In the genomic region with DNA sequence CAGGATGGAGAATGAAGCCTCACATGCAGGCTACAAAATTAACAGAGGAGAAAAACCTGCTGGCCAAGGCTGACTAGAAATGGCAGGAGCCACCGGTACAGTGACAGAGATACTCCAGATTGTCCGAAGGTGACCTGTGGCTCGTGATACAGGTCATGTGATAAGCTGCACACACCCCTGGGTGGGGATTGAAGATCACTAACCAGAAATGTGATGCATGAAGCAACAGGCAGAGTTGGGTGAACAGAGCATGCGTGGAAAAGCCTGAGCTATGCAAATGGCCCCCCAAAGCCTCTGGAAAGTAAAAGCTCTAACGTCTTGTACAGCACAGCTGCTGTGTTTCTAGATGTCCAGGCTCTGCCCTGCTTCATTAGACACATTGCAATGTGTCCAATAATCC, we compare ENCODE assay signal across 25 mouse cellular contexts. TPM values are rescaled to one million over a fixed set of nuclear protein-coding genes. Genes with fewer than 3 reads are reported as not detected.
DNase-seq lines count a peak whose midpoint lies in the region; ATAC-seq and TF ChIP-seq lines count a peak whose summit lies in the region.
"Had no signal": no experiment of that assay in that cellular context is flagged by ENCODE, and none has a peak within 500 bp of the region (broad histone marks: within the 10 kb centered on the region; RNA-seq: fewer than 3 reads in every experiment).

No protein-coding gene starts in this region.

- peaks cover 3% of the 10 kb centered on the region; the same call in 1 of the 2 replicates for H3K27me3 ChIP-seq in kidney, embryonic 16.5 days (ENCODE audit: insufficient read depth, low read length)
- H3K27me3 ChIP-seq in spleen, adult 2 months (ENCODE audit: control insufficient read depth, insufficient read depth, low read length): no peaks in the 10 kb centered on the region
- H3K27me3 ChIP-seq: embryonic facial prominence, embryonic 15.5 days had no signal

- no peaks in the 10 kb centered on the region for H3K36me3 ChIP-seq in kidney, embryonic 16.5 days (ENCODE audit: insufficient read depth, low read length)
- H3K36me3 ChIP-seq in spleen, adult 2 months (ENCODE audit: control insufficient read depth, insufficient read depth, low read length): no peaks in the 10 kb centered on the region
- H3K36me3 ChIP-seq: embryonic facial prominence, embryonic 15.5 days; hindbrain, embryonic 12.5 days; midbrain, embryonic 10.5 days had no signal

- no peak for TF ChIP-seq POLR2A in spleen, adult 2 months (IDR thresholded peaks at IDR 0.05; ENCODE audit: low read depth, low read length)

- H3K4me3 ChIP-seq in kidney, embryonic 16.5 days (ENCODE audit: low read length): no peak overlapping the region
- H3K4me3 ChIP-seq in spleen, adult 2 months (ENCODE audit: extremely low read depth, insufficient read depth, insufficient read length): no peak overlapping the region
- H3K4me3 ChIP-seq: embryonic facial prominence, embryonic 15.5 days; hindbrain, embryonic 12.5 days; left cerebral cortex, adult 2 months; midbrain, embryonic 10.5 days had no signal

- H3K9me3 ChIP-seq in kidney, embryonic 16.5 days (ENCODE audit: low read length): no peaks in the 10 kb centered on the region
- H3K9me3 ChIP-seq: embryonic facial prominence, embryonic 15.5 days; hindbrain, embryonic 12.5 days; midbrain, embryonic 10.5 days had no signal

- ATAC-seq in kidney, embryonic 16.5 days (ENCODE audit: low FRiP score, low TSS enrichment): no peak
- ATAC-seq: forebrain, embryonic 16.5 days had no signal

- no peak for TF ChIP-seq CTCF in spleen, adult 2 months (IDR thresholded peaks at IDR 0.05; ENCODE audit: extremely low read depth, insufficient read depth, insufficient read length, insufficient replicate concordance)

- no peak overlapping the region for H3K27ac ChIP-seq in kidney, embryonic 16.5 days (ENCODE audit: low read length)
- H3K27ac ChIP-seq in spleen, adult 2 months (ENCODE audit: insufficient read depth, low read length): no peak overlapping the region
- H3K27ac ChIP-seq: embryonic facial prominence, embryonic 15.5 days; hindbrain, embryonic 12.5 days; left cerebral cortex, adult 2 months; macrophage; midbrain, embryonic 10.5 days had no signal

- H3K4me2 ChIP-seq in kidney, embryonic 16.5 days (replicated peaks; ENCODE audit: low read depth, low read length): no peak overlapping the region
- H3K4me2 ChIP-seq: embryonic facial prominence, embryonic 15.5 days; heart, embryonic 11.5 days; hindbrain, embryonic 12.5 days had no signal

- 62% methylated on average over 5 of the region's 5 CpGs for WGBS in kidney, embryonic 16.5 days
- WGBS in spleen, adult 2 months: 67% methylated on average over 5 of the region's 5 CpGs

- H3K4me1 ChIP-seq in kidney, embryonic 16.5 days (ENCODE audit: insufficient read depth, low read length): no peaks in the 10 kb centered on the region
- no peaks in the 10 kb centered on the region; the same call in 1 of the 2 replicates for H3K4me1 ChIP-seq in spleen, adult 2 months (ENCODE audit: control insufficient read depth, insufficient read depth, insufficient read length)

- no peak overlapping the region for H3K9ac ChIP-seq in kidney, embryonic 16.5 days (replicated peaks; ENCODE audit: low read length)
- H3K9ac ChIP-seq: embryonic facial prominence, embryonic 15.5 days; hindbrain, embryonic 12.5 days had no signal

- DNase-seq in kidney, adult 18-20 months: peak; percentile 36
- peak; percentile 22 to 71 for DNase-seq in spleen, adult 2 months (ENCODE audit: low read depth in 1 of 2, low spot score in 2 of 2)
- no peak for DNase-seq in spleen, adult 12 weeks (ENCODE audit: low spot score)
- peak; percentile 52 for DNase-seq in B cell, adult 2 months
- peak; percentile 41 to 47 for DNase-seq in kidney, postnatal 36 days
- DNase-seq in thymus, postnatal 10 days (ENCODE audit: low spot score in 2 of 2): no peak
- DNase-seq: adrenal gland, postnatal 25 days; cerebellum, adult 11-12 months; cerebellum, postnatal 36 days; gastrocnemius, postnatal 36 days; heart, postnatal 10 days; layer of hippocampus, adult 9-11 months; left cerebral cortex, postnatal 4 days; liver; lung, adult 2 months; right cerebral cortex, postnatal 25 days; thymus, adult 18-20 months had no signal

RNA-seq across cellular contexts. Expression of a gene that starts 3.9 kb away (rescaled TPM):
- 49.2 and 76.4 TPM in 2 replicates for polyA plus RNA-seq in kidney, embryonic 16.5 days (2015; fragmentation: Nextera tagmentation; extraction: Ambion mirVana)
- 47.2 and 57.5 TPM in 2 replicates for polyA plus RNA-seq in spleen, adult 2 months (2012; rRNA removed)

Comparison
In these comparisons a context has a peak if more than half of its experiments do, and no peak if none do; other contexts are left out.
1. DNase-seq: peak in kidney, adult 18-20 months (single experiment), spleen, adult 2 months (2 of 2), B cell, adult 2 months (2 of 2) and kidney, postnatal 36 days (2 of 2); none in spleen, adult 12 weeks (single experiment) and thymus, postnatal 10 days (0 of 2).